Mouse (Mus musculus) G1E (cell line): ENCODE measurements at regions not wholly inside any gene's neighbourhood (a gene's known extent, or its start where the extent isn't known, plus 50 kb on each side); places are given as distances from the start of the nearest gene placed in this dataset.

Experiments
- CTCF ChIP-seq: IDR thresholded peaks from 2 replicates; pipeline ENCODE4 v1.5.1; 2012; ENCODE audit warnings: low read depth, low read length, inconsistent platforms, mixed read lengths
- TAL1 ChIP-seq: conservative IDR thresholded peaks from 2 replicates; pipeline ENCODE4 v1.6.1; 2012; ENCODE audit warnings: low read depth, low read length, inconsistent platforms, mixed read lengths

DNA sequence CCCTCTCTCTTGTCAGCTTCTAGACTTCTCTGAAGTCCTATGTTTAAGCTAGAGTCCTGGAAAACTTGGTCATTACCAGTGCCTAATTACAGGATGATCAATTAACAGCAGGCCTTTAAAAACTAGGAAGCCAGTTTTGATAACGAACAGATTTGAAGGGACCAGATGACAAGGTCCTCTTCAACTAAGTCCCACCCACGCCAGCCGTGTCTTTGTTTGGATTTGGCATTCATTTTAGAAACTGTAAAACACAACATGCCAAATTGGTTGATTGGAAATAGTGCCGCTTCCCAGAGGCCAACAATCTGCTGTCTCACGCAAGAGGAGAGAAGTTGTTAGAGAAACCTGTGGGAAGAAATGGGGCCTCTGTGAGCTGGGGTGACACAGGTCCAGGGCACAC, 155.4 kb upstream of the Habp2 start:
- TF ChIP-seq CTCF (no peak), TAL1 (no peak)
